Mouse (Mus musculus) bone marrow, adult 2 months (tissue): ENCODE results near the gene Mzf1.

Source experiments
- CTCF ChIP-seq: fragments of 200-500 bp; IDR thresholded peaks from 2 replicates; pipeline ENCODE4 v1.5.1; 2011; ENCODE audit warnings: low read length, control low read depth; ENCODE audit not compliant: control insufficient read depth, insufficient read depth
- POLR2A ChIP-seq: fragments of 200-500 bp; IDR thresholded peaks from 2 replicates; pipeline ENCODE4 v1.6.1; 2011; ENCODE audit warnings: low read depth, mild to moderate bottlenecking, control low read depth, low read length, borderline replicate concordance; ENCODE audit not compliant: control insufficient read depth

- TF ChIP-seq CTCF = no peak
- TF ChIP-seq POLR2A = no peak
These were observed 23.5 kb downstream of the Mzf1 start for GRCm38 (mm10) chr7:13031069-13031468.
